Mouse (Mus musculus) CH12.LX (cell line): ENCODE results near the gene Lamtor3. TPM values are rescaled to one million over a fixed set of nuclear protein-coding genes. Genes with fewer than 3 reads are reported as not detected.

Source experiments
- DNase-seq: peaks from one replicate; pipeline ENCODE4 v3.0.0-alpha.2; 2013; ENCODE audit errors: extremely low read depth
- H3K27ac ChIP-seq: 2 replicates; pipeline ENCODE4 v1.5.1; 2012; ENCODE audit warnings: low read depth, mild to moderate bottlenecking, control low read depth, moderate library complexity; ENCODE audit not compliant: insufficient read depth
- H3K27me3 ChIP-seq: replicated peaks from 2 replicates; pipeline ENCODE3; 2012; ENCODE audit warnings: inconsistent platforms
- H3K36me3 ChIP-seq, 2 experiments: replicated peaks in 1 of 2; 2 replicates each; pipeline versions ENCODE3 to v1.6.1; 2012; ENCODE audit warnings: inconsistent platforms in 1 of 2, low read length in 1 of 2, mild to moderate bottlenecking in 1 of 2, mixed read lengths in 1 of 2, moderate library complexity in 1 of 2; ENCODE audit not compliant: control insufficient read depth in 1 of 2, insufficient read depth in 1 of 2
- H3K4me1 ChIP-seq, 2 experiments: 2 replicates each; pipeline ENCODE4 v1.6.1; 2012; ENCODE audit warnings: inconsistent platforms in 1 of 2, moderate library complexity in 1 of 2; ENCODE audit not compliant: insufficient read depth in 2 of 2, control insufficient read depth in 1 of 2
- H3K4me2 ChIP-seq: 2 replicates; pipeline ENCODE4 v1.6.1; 2012; ENCODE audit warnings: low read depth, mild to moderate bottlenecking, control low read depth; ENCODE audit not compliant: poor library complexity, insufficient read depth, severe bottlenecking
- H3K4me3 ChIP-seq, 3 experiments: fragments of 150-350 bp in 1 of 3; sonication (generic) in 1 of 3; replicated peaks in 1 of 3; 2 replicates each; pipeline versions ENCODE3 to v1.5.1; 2011 to 2012; ENCODE audit warnings: low read depth in 2 of 3, low read length in 2 of 3, mild to moderate bottlenecking in 2 of 3, moderate library complexity in 2 of 3, control low read depth in 1 of 3, improper control_type of control experiment in 1 of 3, inconsistent platforms in 1 of 3, mixed read lengths in 1 of 3; ENCODE audit not compliant: poor library complexity in 1 of 3
- H3K79me2 ChIP-seq: replicated peaks from 2 replicates; pipeline ENCODE4 v1.6.1; 2012; ENCODE audit warnings: mild to moderate bottlenecking, moderate library complexity; ENCODE audit not compliant: control insufficient read depth, poor library complexity, insufficient read depth, severe bottlenecking; ENCODE audit errors: extremely low read depth
- H3K9ac ChIP-seq: 2 replicates; pipeline ENCODE4 v1.6.1; 2012; ENCODE audit warnings: low read depth, mild to moderate bottlenecking, control low read depth, moderate library complexity; ENCODE audit not compliant: insufficient read depth
- H3K9me3 ChIP-seq: replicated peaks from 2 replicates; pipeline ENCODE3; 2012; ENCODE audit warnings: low read length, inconsistent platforms, mixed read lengths
- BHLHE40 ChIP-seq: IDR thresholded peaks from 2 replicates; pipeline ENCODE4 v1.6.1; 2011; ENCODE audit warnings: mild to moderate bottlenecking, low read depth, low read length, improper control_type of control experiment
- CTCF ChIP-seq, 2 experiments: IDR thresholded peaks in 1 of 2; conservative IDR thresholded peaks in 1 of 2; 2 replicates each; pipeline ENCODE4 v1.5.1; 2011 to 2012; ENCODE audit warnings: low read depth in 2 of 2, low read length in 2 of 2, improper control_type of control experiment in 1 of 2, inconsistent platforms in 1 of 2, mild to moderate bottlenecking in 1 of 2, moderate library complexity in 1 of 2
- ELF1 ChIP-seq: IDR thresholded peaks from 2 replicates; pipeline ENCODE4 v1.6.1; 2014; ENCODE audit warnings: low read depth, mild to moderate bottlenecking, inconsistent platforms, low read length, improper control_type of control experiment
- EP300 ChIP-seq: IDR thresholded peaks from 2 replicates; pipeline ENCODE4 v1.6.1; 2011; ENCODE audit warnings: low read length, improper control_type of control experiment
- ETS1 ChIP-seq: conservative IDR thresholded peaks from 2 replicates; pipeline ENCODE4 v1.6.1; 2012; ENCODE audit warnings: low read depth, mild to moderate bottlenecking, inconsistent platforms, low read length, improper control_type of control experiment, moderate library complexity
- GABPA ChIP-seq: IDR thresholded peaks from 2 replicates; pipeline ENCODE4 v1.6.1; 2012; ENCODE audit warnings: low read depth, low read length, improper control_type of control experiment, inconsistent platforms; ENCODE audit not compliant: insufficient replicate concordance
- IRF4 ChIP-seq: IDR thresholded peaks from 2 replicates; pipeline ENCODE4 v1.6.1; 2014; ENCODE audit warnings: low read depth, mild to moderate bottlenecking, inconsistent platforms, low read length, improper control_type of control experiment
- JUN ChIP-seq: IDR thresholded peaks from 2 replicates; pipeline ENCODE4 v1.6.1; 2011; ENCODE audit warnings: low read depth, mild to moderate bottlenecking, low read length, improper control_type of control experiment, moderate library complexity; ENCODE audit not compliant: insufficient read depth
- JUND ChIP-seq: conservative IDR thresholded peaks from 2 replicates; pipeline ENCODE4 v1.6.1; 2011; ENCODE audit warnings: low read depth, low read length, improper control_type of control experiment
- KAT2A ChIP-seq: IDR thresholded peaks from 2 replicates; pipeline ENCODE4 v1.6.1; 2012; ENCODE audit warnings: low read length, improper control_type of control experiment, inconsistent platforms; ENCODE audit not compliant: insufficient replicate concordance
- MAFK ChIP-seq: IDR thresholded peaks from 2 replicates; pipeline ENCODE4 v1.6.1; 2011; ENCODE audit warnings: low read length, improper control_type of control experiment; ENCODE audit not compliant: insufficient replicate concordance
- MAZ ChIP-seq: IDR thresholded peaks from 2 replicates; pipeline ENCODE4 v1.6.1; 2012; ENCODE audit warnings: low read depth, mild to moderate bottlenecking, inconsistent platforms, low read length, improper control_type of control experiment, moderate library complexity
- MEF2A ChIP-seq: IDR thresholded peaks from 2 replicates; pipeline ENCODE4 v1.6.1; 2014; ENCODE audit warnings: low read depth, mild to moderate bottlenecking, inconsistent platforms, low read length, improper control_type of control experiment, borderline replicate concordance
- MXI1 ChIP-seq: IDR thresholded peaks from 2 replicates; pipeline ENCODE4 v1.6.1; 2011; ENCODE audit warnings: mild to moderate bottlenecking, low read depth, low read length, improper control_type of control experiment
- MYC ChIP-seq: IDR thresholded peaks from 2 replicates; pipeline ENCODE4 v1.6.1; 2011; ENCODE audit warnings: low read depth, mild to moderate bottlenecking, improper control_type of control experiment, low read length
- NRF1 ChIP-seq: IDR thresholded peaks from 2 replicates; pipeline ENCODE4 v1.6.1; 2014; ENCODE audit warnings: low read depth, mild to moderate bottlenecking, inconsistent platforms, low read length, improper control_type of control experiment, moderate library complexity
- PAX5 ChIP-seq: IDR thresholded peaks from 2 replicates; pipeline ENCODE4 v1.6.1; 2012; ENCODE audit warnings: low read length, inconsistent platforms, mixed read lengths
- POLR2A ChIP-seq: IDR thresholded peaks from 2 replicates; pipeline ENCODE4 v1.6.1; 2011; ENCODE audit warnings: low read depth, mild to moderate bottlenecking, improper control_type of control experiment, low read length
- RAD21 ChIP-seq: IDR thresholded peaks from 2 replicates; pipeline ENCODE4 v1.6.1; 2011; ENCODE audit warnings: low read depth, mild to moderate bottlenecking, low read length, improper control_type of control experiment, moderate library complexity
- RCOR1 ChIP-seq: conservative IDR thresholded peaks from 2 replicates; pipeline ENCODE4 v1.6.1; 2012; ENCODE audit warnings: low read depth, mild to moderate bottlenecking, inconsistent platforms, low read length, improper control_type of control experiment
- SIN3A ChIP-seq: IDR thresholded peaks from 2 replicates; pipeline ENCODE4 v1.6.1; 2012; ENCODE audit warnings: low read length, improper control_type of control experiment, inconsistent platforms
- SMC3 ChIP-seq: IDR thresholded peaks from 2 replicates; pipeline ENCODE4 v1.6.1; 2011; ENCODE audit warnings: low read depth, low read length, improper control_type of control experiment
- TCF12 ChIP-seq: IDR thresholded peaks from 2 replicates; pipeline ENCODE4 v1.6.1; 2014; ENCODE audit warnings: low read depth, mild to moderate bottlenecking, inconsistent platforms, low read length, improper control_type of control experiment
- ZNF384 ChIP-seq: IDR thresholded peaks from 2 replicates; pipeline ENCODE4 v1.6.1; 2012; ENCODE audit warnings: low read depth, low read length, improper control_type of control experiment, inconsistent platforms
- dilution Hi-C: fragments of 300-500 bp; cut with MboI; formaldehyde crosslinking; loops from 2 replicates; pipeline ENCODE4 v1.14.3; 2020; ENCODE audit warnings: low sequenced_read_pairs; ENCODE audit not compliant: extremely low pct_unique_long_range_greater_than_20kb, extremely low pct_ligation_motif_present
- in situ Hi-C: fragments of 300-500 bp; cut with MboI; formaldehyde crosslinking; loops from 3 replicates; pipeline ENCODE4 v1.14.3; 2019; ENCODE audit warnings: low sequenced_read_pairs, low pct_ligation_motif_present, low pct_unique_long_range_greater_than_20kb, mixed read lengths
- polyA plus RNA-seq: library from polyadenylated mRNA; unstranded; fragments of >175 nt; gene quantifications from 2 replicates; pipeline ENCODE4 v1.2.1, GENCODE M21; 2012; ENCODE audit warnings: low read depth; ENCODE audit not compliant: insufficient read length
- total RNA-seq, 2 experiments: library from RNA; depleted of rRNA; stranded (reverse); fragments of 300-350 nt in 1 of 2; fragments of >200 nt in 1 of 2; gene quantifications; 2 replicates each; pipeline ENCODE4 v1.2.3; 2012 to 2014

Gene Lamtor3
- total and polyA plus RNA-seq, 3 experiments: 146 to 245 (median 147) TPM

DNA sequence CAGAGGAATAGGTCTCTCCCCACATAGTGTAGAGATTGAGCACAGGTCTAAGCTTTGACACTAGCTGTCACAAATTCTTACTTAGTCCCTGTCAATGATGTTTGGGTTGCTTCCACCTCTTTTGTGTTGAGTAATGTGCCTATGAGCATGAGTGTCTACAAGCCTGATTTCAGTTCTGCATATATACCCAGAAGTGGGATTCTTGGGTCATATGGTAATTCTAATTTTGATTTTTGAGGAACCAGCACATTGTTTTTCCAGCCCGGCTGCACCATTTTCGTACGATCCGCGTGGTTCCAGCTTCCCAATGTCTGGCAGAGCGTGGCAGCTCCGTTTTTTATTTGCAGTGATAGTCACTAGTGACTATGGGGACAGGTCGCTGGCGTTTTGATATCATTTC lies 48.9 kb upstream of the Lamtor3 start:
- peak overlapping the region; percentile 93; the same call in 1 of the 2 replicates for H3K9ac ChIP-seq
- H3K36me3 ChIP-seq: peaks cover 10 to 28% of the 10 kb centered on the region in 2 experiments
- no peak overlapping the region for H3K27ac ChIP-seq

DNA sequence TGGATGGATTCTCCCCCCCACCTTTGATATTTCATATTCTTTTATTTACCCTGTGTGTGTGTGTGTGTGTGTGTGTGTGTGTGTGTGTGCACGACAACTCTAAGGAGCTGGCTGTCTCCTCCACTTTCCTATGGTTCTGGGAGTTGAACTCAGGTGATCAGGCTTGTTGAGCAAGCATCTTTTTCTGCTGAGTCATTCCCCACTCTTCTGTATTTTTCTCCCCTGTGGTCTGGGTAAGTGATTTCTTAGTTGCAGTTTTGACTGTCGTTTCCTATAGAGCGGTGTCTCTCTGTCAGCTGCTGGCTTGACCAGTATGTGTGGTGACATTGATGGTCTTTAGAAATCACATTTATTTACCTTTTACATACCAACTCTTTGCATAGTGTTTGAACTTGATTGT lies 39.0 kb upstream of the Lamtor3 start:
- H3K27ac ChIP-seq: peak overlapping the region; percentile 37
- H3K27me3 ChIP-seq: no peaks in the 10 kb centered on the region
- in situ Hi-C loops: no loop called here
- dilution Hi-C loops: no loop called here
- TF ChIP-seq ETS1: peak; percentile 92
- TF ChIP-seq GABPA: peak; percentile 67; the same call in 1 of the 2 replicates
- TF ChIP-seq POLR2A: no peak; the same call in 1 of the 2 replicates
- 0 out of 2 replicates have a peak, but pooled peaks have one; percentile 25 for TF ChIP-seq NRF1
- TF ChIP-seq KAT2A: no peak
- TF ChIP-seq MAFK: peak; percentile 100
- 0 out of 2 replicates have a peak, but pooled peaks have one; percentile 62 for TF ChIP-seq MYC
- no peak for TF ChIP-seq PAX5
- no peak; the same call in none of the 2 replicates for TF ChIP-seq RAD21
- peak; percentile 84; the same call in 1 of the 2 replicates for TF ChIP-seq RCOR1
- TF ChIP-seq MAZ: no peak
- TF ChIP-seq ELF1: 0 out of 2 replicates have a peak, but pooled peaks have one; percentile 8
- peak; percentile 88 for TF ChIP-seq BHLHE40
- no peak for TF ChIP-seq SMC3
- TF ChIP-seq MEF2A: peak; percentile 77; the same call in 1 of the 2 replicates
- TF ChIP-seq JUN: peak; percentile 74
- no peak for TF ChIP-seq CTCF (conservative IDR thresholded peaks at IDR 0.05 in 1 of 2, IDR thresholded peaks at IDR 0.05 in 1 of 2; ENCODE audit: low read depth in 2 of 2, low read length in 2 of 2)
- peak; percentile 59; the same call in 1 of the 2 replicates for TF ChIP-seq TCF12
- peak; percentile 77; the same call in 1 of the 2 replicates for TF ChIP-seq MXI1
- peak; percentile 90 for TF ChIP-seq EP300
- TF ChIP-seq JUND: peak; percentile 86; the same call in 1 of the 2 replicates
- no peak for TF ChIP-seq ZNF384
- peak; percentile 94 for TF ChIP-seq IRF4
- peak; percentile 93 for TF ChIP-seq SIN3A
- H3K36me3 ChIP-seq: peaks cover 0 to 13% of the 10 kb centered on the region in 2 experiments
- DNase-seq: peak; percentile 88
- H3K9me3 ChIP-seq: peaks cover 9% of the 10 kb centered on the region
- no peaks in the 10 kb centered on the region for H3K79me2 ChIP-seq
- H3K4me1 ChIP-seq: peaks cover 11 to 24% of the 10 kb centered on the region in 2 experiments
- no peak overlapping the region; the same call in 1 of the 2 replicates for H3K9ac ChIP-seq
- H3K4me3 ChIP-seq: no peak overlapping the region
- H3K4me2 ChIP-seq: peak overlapping the region; percentile 27; the same call in 1 of the 2 replicates

More for the DNA sequence above, 48.9 kb upstream of the Lamtor3 start:
- H3K9me3 ChIP-seq: no peaks in the 10 kb centered on the region
- DNase-seq: no peak
- dilution Hi-C loops: no loop called here
- in situ Hi-C loops: loop anchor here (5.0 to 10.0 kb wide), 2 partner anchors 48 to 275 kb away; partner anchors contain the start of genes Lamtor3, Mttp and Trmt10a
- 0 out of 2 replicates have a peak, but pooled peaks have one; percentile 20 for TF ChIP-seq EP300
- no peak for TF ChIP-seq CTCF (conservative IDR thresholded peaks at IDR 0.05 in 1 of 2, IDR thresholded peaks at IDR 0.05 in 1 of 2; ENCODE audit: low read depth in 2 of 2, low read length in 2 of 2)
- TF ChIP-seq, all 38 proteins: peak for 1
- no peak overlapping the region for H3K4me3 ChIP-seq
- peak overlapping the region; percentile 24; the same call in 1 of the 2 replicates for H3K4me2 ChIP-seq
- H3K27me3 ChIP-seq: no peaks in the 10 kb centered on the region
- peaks cover 45% of the 10 kb centered on the region for H3K79me2 ChIP-seq
- H3K4me1 ChIP-seq: peaks cover 5 to 31% of the 10 kb centered on the region in 2 experiments
